Mouse (Mus musculus) heart, embryonic 10.5 days (tissue): ENCODE results near the gene Cbr1. TPM values are rescaled to one million over a fixed set of nuclear protein-coding genes. Genes with fewer than 3 reads are reported as not detected.

Experiments used
- DNase-seq: peaks from one replicate; pipeline ENCODE4 v3.0.0-alpha.2; 2017; ENCODE audit warnings: low spot score
- H3K27ac ChIP-seq: fragments of 300-500 bp; sonication (generic); 2 replicates; pipeline ENCODE4 v1.5.1; 2016; ENCODE audit warnings: mild to moderate bottlenecking
- H3K27me3 ChIP-seq: fragments of 300-500 bp; sonication (generic); 2 replicates; pipeline ENCODE4 v1.6.1; 2016; ENCODE audit warnings: mild to moderate bottlenecking; ENCODE audit not compliant: poor library complexity, insufficient read depth, severe bottlenecking
- H3K36me3 ChIP-seq: fragments of 300-500 bp; sonication (generic); 2 replicates; pipeline ENCODE4 v1.6.1; 2016; ENCODE audit warnings: mild to moderate bottlenecking, moderate library complexity
- H3K4me1 ChIP-seq: fragments of 300-500 bp; sonication (generic); 2 replicates; pipeline ENCODE4 v1.6.1; 2016; ENCODE audit warnings: mild to moderate bottlenecking
- H3K4me3 ChIP-seq: fragments of 300-500 bp; sonication (generic); 2 replicates; pipeline ENCODE4 v1.5.1; 2016; ENCODE audit warnings: mild to moderate bottlenecking, moderate library complexity
- H3K9me3 ChIP-seq: fragments of 300-500 bp; sonication (generic); 2 replicates; pipeline ENCODE4 v1.6.1; 2016; ENCODE audit warnings: mild to moderate bottlenecking, moderate library complexity
- WGBS: fragments of 180-500 bp; shearing (Covaris S2); methylation state at CpG from one replicate; pipeline ENCODE4 v1.1.7; 2016; 5-methylcytosine and 5-hydroxymethylcytosine counted together
- polyA plus RNA-seq: library from polyadenylated mRNA; unstranded; fragments of >200 nt; fragmentation: Nextera tagmentation; extraction: Ambion mirVana; gene quantifications from 2 replicates; pipeline ENCODE4 v1.2.1, GENCODE M21; 2016

Cbr1 gene
- polyA plus RNA-seq, result 51.5 and 71.7 TPM in 2 replicates

DNA sequence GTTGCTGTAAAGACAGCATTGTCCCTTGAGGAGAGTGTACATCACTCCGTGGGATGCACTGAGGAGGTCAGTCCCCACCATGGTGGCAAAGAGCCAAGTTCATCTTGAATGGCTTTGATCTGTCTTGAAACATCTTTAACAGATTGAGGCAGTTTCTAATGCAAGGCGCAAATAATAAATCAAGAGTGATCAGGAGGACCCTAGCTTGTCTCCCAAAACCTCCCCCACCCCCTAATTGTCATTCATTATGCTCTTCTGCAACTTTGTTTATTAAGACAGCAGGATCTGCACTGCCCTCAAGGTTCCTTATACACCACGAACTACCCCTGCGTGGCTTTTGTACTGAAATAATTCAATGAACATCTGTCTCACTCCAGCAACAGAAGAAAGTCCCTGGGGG, at the start of gene Cbr1:
Gene Cbr1 (plus strand): TSS at position 301 of the 400 bp plus-strand sequence.
- WGBS, result 74% methylated on average over 4 of the region's 4 CpGs
- Histone ChIP-seq H3K4me3 (peak within 1 kb of the TSS; percentile 70), H3K9me3 (no peaks in the 10 kb centered on the region), H3K27me3 (no peaks in the 10 kb centered on the region), H3K4me1 (peaks cover 12% of the 10 kb centered on the region), H3K27ac (peak within 1 kb of the TSS; percentile 95; the same call in 1 of the 2 replicates), H3K36me3 (peaks cover 7% of the 10 kb centered on the region; the same call in 1 of the 2 replicates)
- DNase-seq, result no peak

DNA sequence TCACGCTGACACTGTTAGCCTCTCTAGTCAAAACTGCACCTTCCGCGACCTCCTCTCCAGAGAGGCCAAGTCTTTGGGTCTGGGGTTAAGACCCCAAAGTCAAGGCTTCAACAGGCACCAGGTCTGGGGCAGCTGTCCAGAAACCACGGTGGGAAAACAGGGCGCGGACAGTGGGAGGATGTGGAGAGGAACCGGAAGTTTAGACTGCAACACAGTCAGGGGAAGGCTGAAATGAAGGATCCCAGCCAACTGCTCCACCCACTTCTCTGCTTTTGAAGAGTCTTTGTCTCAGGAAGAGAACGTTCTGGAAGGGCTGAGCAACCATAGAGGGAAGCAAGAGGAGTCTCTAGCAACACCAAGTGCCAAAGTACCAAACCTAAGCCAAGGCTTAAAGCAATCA, 48.0 kb upstream of the Cbr1 start:
- no peak for DNase-seq
- Histone ChIP-seq H3K27me3 (peaks cover 5% of the 10 kb centered on the region; the same call in 1 of the 2 replicates), H3K9me3 (no peaks in the 10 kb centered on the region), H3K36me3 (no peaks in the 10 kb centered on the region), H3K4me1 (peaks cover 12% of the 10 kb centered on the region), H3K27ac (no peak overlapping the region), H3K4me3 (no peak overlapping the region)
- WGBS, result 65% methylated on average over 8 of the region's 8 CpGs

DNA sequence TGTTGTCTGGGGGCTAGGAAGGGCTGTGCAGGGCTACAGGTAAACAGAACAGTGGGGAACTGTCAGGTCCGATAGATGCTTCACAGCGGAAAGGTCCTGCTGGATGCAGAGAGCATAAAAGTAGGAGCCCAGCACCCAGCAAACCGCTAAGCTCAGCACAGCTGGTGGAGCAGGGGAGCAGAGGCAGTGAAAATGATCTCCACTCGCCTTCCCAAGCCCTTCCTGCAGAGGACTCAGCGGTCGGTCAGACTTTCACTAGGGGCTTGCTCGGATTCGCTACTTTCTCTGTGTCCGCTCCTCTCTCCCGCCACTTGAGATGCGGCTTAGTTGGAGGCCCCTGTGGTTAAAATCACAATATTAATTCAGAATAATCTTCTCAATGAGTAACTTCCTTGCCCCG, 47.2 kb upstream of the Cbr1 start:
- Histone ChIP-seq H3K4me1 (peaks cover 12% of the 10 kb centered on the region), H3K9me3 (no peaks in the 10 kb centered on the region), H3K36me3 (no peaks in the 10 kb centered on the region), H3K27ac (no peak overlapping the region), H3K27me3 (peaks cover 5% of the 10 kb centered on the region; the same call in 1 of the 2 replicates), H3K4me3 (peak overlapping the region; percentile 24)
- no peak for DNase-seq
- WGBS, result 24% methylated on average over 12 of the region's 12 CpGs

DNA sequence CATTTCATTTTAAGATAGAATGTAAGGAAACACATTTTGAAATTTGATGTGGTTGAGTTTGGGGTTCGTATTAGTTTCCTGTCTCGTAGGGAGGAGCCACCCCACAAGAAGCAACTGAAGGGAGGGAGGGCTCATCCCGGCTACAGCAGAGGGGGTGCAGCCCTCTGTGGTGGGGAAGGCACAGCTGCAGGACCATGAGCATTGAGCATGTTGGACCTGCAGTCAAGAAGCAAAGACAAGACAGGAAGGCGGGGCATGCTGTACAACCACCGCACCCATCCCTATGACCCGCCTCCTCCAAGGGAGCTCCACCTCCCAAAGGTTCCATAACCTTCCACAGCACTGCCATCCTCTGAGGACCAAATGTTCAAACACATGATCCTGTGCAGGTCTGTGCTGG, 33.3 kb upstream of the Cbr1 start:
- H3K27me3 ChIP-seq, result no peaks in the 10 kb centered on the region
- whole genome bisulfite sequencing, result 87% methylated on average over 6 of the region's 6 CpGs
- no peak for DNase-seq
- no peak overlapping the region for H3K4me3 ChIP-seq
- H3K9me3 ChIP-seq, result no peaks in the 10 kb centered on the region
- H3K36me3 ChIP-seq, result no peaks in the 10 kb centered on the region
- H3K27ac ChIP-seq, result no peak overlapping the region
- H3K4me1 ChIP-seq, result peaks cover 5% of the 10 kb centered on the region; the same call in 1 of the 2 replicates

DNA sequence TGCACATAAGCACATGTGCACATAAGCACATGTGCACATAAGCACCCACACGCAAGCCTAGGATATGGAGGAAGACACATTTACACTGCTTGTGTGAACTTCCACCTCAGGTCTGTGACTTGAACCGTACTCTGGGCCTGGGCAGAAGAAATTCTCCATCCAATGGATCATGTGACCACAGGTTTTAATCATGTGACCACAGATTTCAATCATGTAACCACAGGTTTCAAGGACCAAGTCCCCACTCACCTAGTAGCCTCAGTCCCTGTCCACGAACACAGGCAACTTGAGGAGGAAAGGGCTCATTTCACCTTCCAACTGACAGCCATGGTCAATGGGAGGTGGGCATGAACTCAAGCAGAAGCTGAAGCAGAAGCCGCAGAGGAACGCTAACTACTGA, 32.2 kb upstream of the Cbr1 start:
- no peaks in the 10 kb centered on the region for H3K9me3 ChIP-seq
- no peak for DNase-seq
- H3K4me1 ChIP-seq, result peaks cover 5% of the 10 kb centered on the region; the same call in 1 of the 2 replicates
- H3K4me3 ChIP-seq, result no peak overlapping the region
- no peaks in the 10 kb centered on the region for H3K27me3 ChIP-seq
- H3K36me3 ChIP-seq, result no peaks in the 10 kb centered on the region
- WGBS, result 89% methylated on average over 5 of the region's 5 CpGs
- no peak overlapping the region for H3K27ac ChIP-seq

DNA sequence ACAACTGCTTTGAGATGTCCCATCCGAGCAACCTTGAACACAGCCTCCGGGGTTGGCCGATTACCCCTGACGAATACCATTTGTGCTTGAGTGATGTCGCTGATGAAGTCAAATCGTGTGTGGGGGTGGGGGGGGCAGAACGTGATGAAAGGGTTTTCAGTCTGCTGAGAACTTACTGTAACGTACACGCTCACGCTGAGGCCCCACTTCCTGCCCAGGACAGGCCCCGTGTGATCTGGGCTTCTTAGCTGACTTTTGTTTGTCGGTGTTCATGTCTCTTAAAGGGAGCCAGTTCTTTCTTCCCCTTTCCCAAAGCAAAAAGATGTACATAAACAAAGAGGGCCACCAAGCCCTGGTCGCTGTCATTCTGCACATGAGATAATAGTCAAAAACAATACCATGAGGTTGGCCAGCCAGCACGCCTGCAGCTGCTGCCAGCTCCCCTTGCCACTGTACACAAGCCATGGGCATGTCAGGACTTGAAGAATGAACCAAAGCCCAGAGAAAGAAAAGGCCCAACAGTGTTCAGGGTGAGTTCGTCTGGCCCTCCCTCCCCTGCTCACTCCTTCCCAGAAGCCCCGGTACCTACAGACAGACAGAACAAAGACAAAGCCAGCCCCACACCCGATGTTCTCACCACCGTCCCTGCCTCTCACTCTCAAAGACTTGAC, 31.0 kb upstream of the Cbr1 start:
- WGBS, result 47% methylated on average over 18 of the region's 18 CpGs
- H3K27ac ChIP-seq, result peak overlapping the region; percentile 37; the same call in 1 of the 2 replicates

DNA sequence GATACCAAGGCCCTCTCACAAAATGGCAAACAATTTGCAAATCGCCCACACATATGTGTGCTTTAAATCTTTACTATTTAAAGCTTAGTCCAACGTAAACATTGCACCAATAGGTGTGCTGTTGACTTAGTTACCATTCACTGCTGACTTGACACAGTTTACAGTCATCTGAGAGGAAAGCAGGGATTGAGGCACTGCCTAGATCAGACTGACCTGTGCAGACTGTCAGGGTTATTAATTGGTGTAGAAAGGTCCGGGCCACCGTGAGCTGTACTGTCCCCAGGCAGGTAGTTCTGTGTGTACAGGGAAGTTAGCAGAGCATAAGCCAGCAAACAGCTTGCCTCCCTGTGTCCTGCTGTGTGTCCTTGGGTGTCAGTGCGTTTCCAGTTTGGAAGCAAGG, 30.1 kb upstream of the Cbr1 start:
- Histone ChIP-seq H3K27ac (no peak overlapping the region), H3K9me3 (no peaks in the 10 kb centered on the region), H3K4me3 (no peak overlapping the region), H3K27me3 (no peaks in the 10 kb centered on the region), H3K36me3 (no peaks in the 10 kb centered on the region), H3K4me1 (peaks cover 13% of the 10 kb centered on the region)
- WGBS, result 83% methylated on average over 5 of the region's 5 CpGs
- DNase-seq, result no peak

More for the DNA sequence above, 31.0 kb upstream of the Cbr1 start:
- H3K36me3 ChIP-seq, result no peaks in the 10 kb centered on the region
- H3K27me3 ChIP-seq, result no peaks in the 10 kb centered on the region
- no peak for DNase-seq
- H3K4me3 ChIP-seq, result no peak overlapping the region
- no peaks in the 10 kb centered on the region for H3K9me3 ChIP-seq
- peaks cover 9% of the 10 kb centered on the region; the same call in 1 of the 2 replicates for H3K4me1 ChIP-seq

DNA sequence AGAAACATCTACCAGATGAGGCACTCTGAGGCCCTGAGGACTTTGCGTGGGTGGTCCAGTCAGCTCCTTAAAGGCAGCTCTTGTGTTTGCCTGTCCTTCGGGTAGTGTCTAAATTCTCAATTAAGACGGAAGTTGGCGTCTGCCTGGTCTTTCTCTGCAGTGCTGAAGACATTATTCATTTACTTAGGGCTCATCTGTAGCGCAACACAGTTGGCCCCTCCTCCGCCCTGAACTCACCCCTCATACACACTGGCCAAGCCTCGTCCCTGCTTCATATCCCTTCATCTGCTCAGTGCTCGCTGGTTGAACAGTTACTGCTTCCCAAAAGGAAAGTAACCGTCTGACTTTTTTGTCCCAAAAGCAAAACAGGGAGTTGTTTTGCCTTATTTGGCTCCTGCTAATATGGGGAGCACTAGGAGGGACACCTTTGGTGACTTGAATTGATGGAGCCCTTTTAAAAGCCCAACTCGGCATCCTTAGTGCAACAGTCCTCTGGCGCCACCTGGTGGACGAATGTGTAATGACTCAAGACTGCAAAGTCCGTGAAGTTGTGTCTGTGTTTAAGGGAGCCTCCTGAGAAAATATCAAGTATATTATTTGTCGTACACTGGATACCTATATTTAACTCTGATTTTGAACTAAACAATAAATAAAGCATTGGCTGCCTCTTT, 29.1 kb upstream of the Cbr1 start:
- H3K27ac ChIP-seq, result no peak overlapping the region
- peak; percentile 88 for DNase-seq
- 34% methylated on average over 14 of the region's 14 CpGs for WGBS

DNA sequence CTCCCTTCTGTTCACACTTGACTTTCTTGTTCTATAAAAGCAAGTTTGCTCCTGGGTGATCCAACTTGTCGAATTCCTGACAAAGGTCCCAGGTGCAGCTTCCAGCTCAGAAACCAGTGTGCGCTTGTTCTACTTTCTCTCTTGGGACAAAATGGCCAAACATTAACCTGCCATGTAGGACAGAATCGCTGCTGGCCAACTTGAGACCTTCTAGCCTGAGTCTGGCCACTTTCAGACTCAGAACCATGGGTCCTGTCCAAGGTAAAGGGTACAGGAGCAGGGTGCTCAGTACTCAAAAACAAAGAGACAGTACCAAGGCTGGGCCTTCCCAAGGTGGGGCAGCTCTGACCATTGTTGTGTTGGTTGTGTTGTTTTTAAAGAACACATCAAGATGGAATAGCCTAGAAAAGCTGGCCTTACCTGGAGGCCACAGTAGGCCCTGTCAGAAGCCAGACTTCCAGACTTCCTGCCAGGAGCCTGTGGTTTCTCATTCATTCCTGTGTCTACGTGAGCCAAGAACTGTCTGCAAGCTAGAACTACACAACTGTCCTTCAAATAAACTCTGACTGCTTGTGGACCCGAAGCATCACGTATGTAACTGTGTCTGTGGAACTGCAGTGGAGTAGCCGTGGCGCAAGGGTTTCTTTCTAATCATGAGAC, 27.2 kb upstream of the Cbr1 start:
- no peaks in the 10 kb centered on the region for H3K9me3 ChIP-seq
- H3K27ac ChIP-seq, result peak overlapping the region; percentile 49; the same call in 1 of the 2 replicates
- WGBS, result 80% methylated on average over 8 of the region's 8 CpGs
- H3K27me3 ChIP-seq, result no peaks in the 10 kb centered on the region
- no peak for DNase-seq
- no peak overlapping the region for H3K4me3 ChIP-seq
- H3K36me3 ChIP-seq, result 0 out of 2 replicates have a peak, but pooled peaks cover 2% of the 10 kb centered on the region
- peaks cover 21% of the 10 kb centered on the region for H3K4me1 ChIP-seq

More for the DNA sequence above, 29.1 kb upstream of the Cbr1 start:
- Histone ChIP-seq H3K36me3 (no peaks in the 10 kb centered on the region), H3K4me1 (peaks cover 21% of the 10 kb centered on the region), H3K27me3 (no peaks in the 10 kb centered on the region), H3K9me3 (no peaks in the 10 kb centered on the region), H3K4me3 (no peak overlapping the region)

DNA sequence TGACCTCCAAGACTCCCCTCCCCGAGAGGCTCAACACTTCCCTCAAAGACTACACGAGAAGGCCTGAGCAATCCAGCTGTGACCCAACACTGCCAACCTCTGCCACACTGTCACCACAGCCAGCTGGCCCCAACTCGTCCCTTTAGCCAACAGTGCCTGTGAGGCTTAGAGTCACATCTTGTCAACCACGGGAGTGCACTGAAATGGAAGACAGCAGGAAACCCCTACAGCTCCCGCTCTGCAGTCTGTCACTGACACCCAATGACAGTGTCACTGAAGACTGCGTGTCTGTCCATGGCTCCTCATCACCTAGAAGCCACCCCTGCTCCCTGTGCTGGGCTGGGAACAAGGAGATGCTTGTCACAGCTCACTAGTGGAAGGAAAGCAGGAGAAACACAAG, 24.5 kb upstream of the Cbr1 start:
- H3K36me3 ChIP-seq, result peaks cover 12% of the 10 kb centered on the region
- peak; percentile 83 for DNase-seq
- H3K4me3 ChIP-seq, result no peak overlapping the region
- peaks cover 16% of the 10 kb centered on the region for H3K4me1 ChIP-seq
- no peaks in the 10 kb centered on the region for H3K9me3 ChIP-seq
- H3K27me3 ChIP-seq, result no peaks in the 10 kb centered on the region
- H3K27ac ChIP-seq, result peak overlapping the region; percentile 81
- 34% methylated on average over 6 of the region's 6 CpGs for WGBS

DNA sequence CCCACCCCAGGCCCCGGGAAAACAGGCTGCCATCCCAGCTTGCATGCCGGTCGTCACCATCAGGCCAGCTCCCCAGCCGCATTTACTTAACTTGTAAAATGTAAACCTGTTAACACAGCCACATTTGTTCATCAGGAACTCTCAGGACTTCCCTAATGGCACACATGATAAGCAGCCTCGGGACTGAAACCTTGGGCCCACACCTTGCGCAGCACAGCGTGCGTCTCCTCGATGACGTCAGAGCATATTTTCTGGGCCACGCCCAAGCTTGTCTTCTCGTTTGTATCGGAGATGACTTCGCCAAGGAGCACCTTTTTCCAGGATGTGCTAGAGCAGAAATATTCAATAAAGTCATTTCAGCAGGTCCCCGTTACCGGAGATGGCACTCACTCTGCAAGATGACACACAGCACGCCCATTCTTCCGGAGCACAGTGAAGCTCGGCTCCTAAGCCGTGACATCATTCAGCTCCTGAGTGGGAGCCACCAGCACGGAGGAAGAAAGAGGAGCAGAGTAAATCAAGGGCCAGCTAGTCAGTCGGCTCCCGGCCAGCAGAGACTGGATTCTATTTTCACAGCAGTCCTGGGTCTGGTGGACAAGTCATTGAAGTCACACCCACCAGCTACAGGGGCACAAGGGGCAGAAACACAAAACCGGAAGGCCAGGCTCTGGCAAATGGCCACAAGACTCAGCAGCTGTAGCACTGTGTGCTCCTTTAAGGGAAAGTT, 20.5 kb upstream of the Cbr1 start:
- no peaks in the 10 kb centered on the region for H3K27me3 ChIP-seq
- no peak for DNase-seq
- no peak overlapping the region for H3K4me3 ChIP-seq
- H3K36me3 ChIP-seq, result peaks cover 22% of the 10 kb centered on the region
- 86% methylated on average over 24 of the region's 24 CpGs for WGBS
- H3K4me1 ChIP-seq, result peaks cover 28% of the 10 kb centered on the region
- H3K9me3 ChIP-seq, result no peaks in the 10 kb centered on the region
- H3K27ac ChIP-seq, result no peak overlapping the region

DNA sequence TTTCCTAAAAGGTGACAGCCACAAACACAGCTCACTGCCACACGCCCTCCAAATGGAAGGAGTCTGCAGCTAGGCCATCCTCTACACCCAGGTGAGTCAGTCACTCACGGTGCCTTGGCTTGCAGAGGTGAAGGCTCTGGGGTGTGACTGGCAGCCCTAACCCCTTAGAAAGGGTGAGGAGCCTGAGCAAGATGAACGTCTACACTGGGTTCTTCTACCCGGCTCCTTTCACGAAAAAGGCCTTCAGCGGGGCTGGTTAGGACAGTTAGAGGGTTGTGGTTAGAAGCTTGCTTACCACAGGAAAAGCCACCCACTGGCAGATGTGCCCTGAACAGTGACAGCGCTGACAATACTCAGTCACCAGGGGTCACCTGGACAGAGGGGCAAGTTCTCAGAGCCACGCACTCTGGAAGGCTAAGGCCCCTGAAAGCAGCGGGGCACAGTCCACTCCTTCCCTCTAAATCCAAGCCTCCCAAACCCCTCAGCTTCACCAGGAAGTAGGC, 19.9 kb upstream of the Cbr1 start:
- H3K4me1 ChIP-seq, result peaks cover 22% of the 10 kb centered on the region
- H3K36me3 ChIP-seq, result peaks cover 28% of the 10 kb centered on the region
- no peaks in the 10 kb centered on the region for H3K9me3 ChIP-seq
- no peaks in the 10 kb centered on the region for H3K27me3 ChIP-seq
- no peak for DNase-seq
- 0 out of 2 replicates have a peak overlapping the region, but pooled peaks have one; percentile 2 for H3K27ac ChIP-seq
- WGBS, result 88% methylated on average over 9 of the region's 9 CpGs
- H3K4me3 ChIP-seq, result no peak overlapping the region
